Mouse (Mus musculus) ES-E14 (cell line): ENCODE measurements around the gene Gadd45b. TPM values are rescaled to one million over a fixed set of nuclear protein-coding genes. Genes with fewer than 3 reads are reported as not detected.

ENCODE experiments used
- DNase-seq: peaks from one replicate; pipeline ENCODE4 v3.0.0-alpha.2; 2013; ENCODE audit warnings: low read depth, low spot score
- H3K27ac ChIP-seq: 2 replicates; pipeline ENCODE4 v1.5.1; 2012; ENCODE audit warnings: low read depth, mild to moderate bottlenecking, low read length, moderate library complexity, mixed read lengths; ENCODE audit not compliant: poor library complexity, insufficient read depth, severe bottlenecking
- H3K36me3 ChIP-seq: 2 replicates; pipeline ENCODE4 v1.6.1; 2012; ENCODE audit warnings: mild to moderate bottlenecking, low read length, moderate library complexity, mixed read lengths; ENCODE audit not compliant: control insufficient read depth, poor library complexity, insufficient read depth, severe bottlenecking
- H3K4me1 ChIP-seq, 2 experiments: fragments of 150-350 bp in 1 of 2; sonication (generic) in 1 of 2; 2 replicates each; pipeline ENCODE4 v1.6.1; 2012; ENCODE audit warnings: low read length in 2 of 2, mild to moderate bottlenecking in 1 of 2, mixed read lengths in 1 of 2; ENCODE audit not compliant: control insufficient read depth in 2 of 2, insufficient read depth in 2 of 2, poor library complexity in 1 of 2
- H3K4me3 ChIP-seq, 2 experiments: fragments of 150-350 bp in 1 of 2; sonication (generic) in 1 of 2; 2 replicates each; pipeline ENCODE4 v1.5.1; 2012; ENCODE audit warnings: low read length in 2 of 2, low read depth in 1 of 2, mild to moderate bottlenecking in 1 of 2, mixed read lengths in 1 of 2; ENCODE audit not compliant: insufficient read depth in 1 of 2, poor library complexity in 1 of 2, severe bottlenecking in 1 of 2
- H3K9ac ChIP-seq: 2 replicates; pipeline ENCODE4 v1.6.1; 2012; ENCODE audit warnings: low read depth, mild to moderate bottlenecking, low read length, mixed read lengths; ENCODE audit not compliant: poor library complexity, insufficient read depth, severe bottlenecking
- H3K9me3 ChIP-seq: fragments of 150-350 bp; sonication (generic); 2 replicates; pipeline ENCODE4 v1.6.1; 2012; ENCODE audit warnings: low read depth, mild to moderate bottlenecking, low read length; ENCODE audit not compliant: control insufficient read depth, insufficient read depth
- CHD2 ChIP-seq: IDR thresholded peaks from 2 replicates; pipeline ENCODE4 v1.6.1; 2014; ENCODE audit warnings: mild to moderate bottlenecking, low read depth, low read length, inconsistent platforms
- HCFC1 ChIP-seq: IDR thresholded peaks from 2 replicates; pipeline ENCODE4 v1.6.1; 2012; ENCODE audit warnings: low read length, inconsistent platforms, borderline replicate concordance; ENCODE audit not compliant: insufficient read depth
- MAFK ChIP-seq: IDR thresholded peaks from 2 replicates; pipeline ENCODE4 v1.6.1; 2014; ENCODE audit warnings: mild to moderate bottlenecking, low read depth, low read length, inconsistent platforms; ENCODE audit not compliant: insufficient read depth
- ZC3H11A ChIP-seq: IDR thresholded peaks from 2 replicates; pipeline ENCODE4 v1.6.1; 2012; ENCODE audit warnings: low read depth, mild to moderate bottlenecking, inconsistent platforms, low read length, borderline replicate concordance
- ZNF384 ChIP-seq: IDR thresholded peaks from 2 replicates; pipeline ENCODE4 v1.6.1; 2012; ENCODE audit warnings: low read depth, low read length, inconsistent platforms
- in situ Hi-C, 2 experiments: fragments of 600-800 bp; cut with MboI; formaldehyde crosslinking; loops; one replicate each; pipeline ENCODE4 v1.15.1; 2025; ENCODE audit warnings: low sequenced_read_pairs in 2 of 2, inconsistent platforms in 1 of 2; ENCODE audit not compliant: unreplicated experiment in 2 of 2
- total RNA-seq: library from RNA; depleted of rRNA; stranded (reverse); fragments of 300-350 nt; gene quantifications from 2 replicates; pipeline ENCODE4 v1.2.3, GENCODE M21; 2012

Gene Gadd45b
- total RNA-seq, 1 experiment, result 36.0 TPM

DNA sequence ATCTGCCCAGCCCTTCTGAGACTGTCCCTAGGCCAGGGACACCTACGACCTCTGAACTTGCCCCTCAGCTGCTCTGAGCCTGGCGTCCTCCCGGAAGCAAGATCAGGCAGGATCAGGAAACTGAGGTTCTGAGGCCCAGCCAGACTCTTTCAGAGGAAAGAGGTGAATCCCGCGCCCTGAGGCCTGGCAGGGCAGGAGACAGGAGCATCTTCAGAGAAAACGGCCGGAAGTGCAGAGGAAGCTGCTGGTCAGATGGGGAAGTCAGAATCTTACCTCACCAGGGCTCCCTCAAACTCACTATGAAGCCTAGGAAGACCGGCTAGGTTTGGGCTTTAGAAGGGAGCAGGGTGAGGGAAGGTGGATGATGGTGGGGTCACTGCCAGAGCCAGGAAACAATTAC is 13.0 kb downstream of the Gadd45b start:
- DNase-seq, result no peak
- Histone ChIP-seq H3K27ac (no peak overlapping the region), H3K9me3 (no peaks in the 10 kb centered on the region), H3K9ac (0 out of 2 replicates have a peak overlapping the region, but pooled peaks have one; percentile 9), H3K4me1 (peaks cover 15 to 35% of the 10 kb centered on the region in 2 experiments), H3K36me3 (no peaks in the 10 kb centered on the region), H3K4me3 (no peak overlapping the region)
- in situ Hi-C loops, result no loop called here
- no peak for TF ChIP-seq HCFC1
- no peak for TF ChIP-seq MAFK
- TF ChIP-seq CHD2, result no peak
- TF ChIP-seq ZC3H11A, result no peak
- TF ChIP-seq ZNF384, result no peak

DNA sequence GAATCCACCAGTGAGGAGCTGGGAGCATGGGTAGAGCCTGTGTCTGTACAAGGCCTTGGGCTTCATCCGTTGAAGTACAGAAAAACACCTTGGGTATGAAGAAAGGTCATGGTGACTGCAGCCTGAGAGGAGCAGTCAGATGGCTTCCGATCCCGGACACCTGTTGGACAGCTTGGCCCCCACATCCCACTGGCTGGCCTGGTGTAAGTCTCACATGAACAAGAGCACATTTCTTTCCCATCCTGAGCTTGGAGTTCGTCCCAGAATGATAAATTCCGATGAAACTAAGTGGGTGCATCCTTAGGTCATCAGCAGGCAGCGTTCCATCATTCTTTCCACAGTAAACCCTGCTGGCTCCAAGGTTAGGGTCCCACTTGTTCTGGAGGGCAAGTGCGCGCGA is 13.8 kb downstream of the Gadd45b start:
- H3K27ac ChIP-seq, result no peak overlapping the region
- in situ Hi-C loops, result no loop called here
- no peaks in the 10 kb centered on the region for H3K9me3 ChIP-seq
- H3K4me1 ChIP-seq, result peaks cover 13 to 40% of the 10 kb centered on the region in 2 experiments
- H3K9ac ChIP-seq, result no peak overlapping the region
- no peak overlapping the region for H3K4me3 ChIP-seq
- TF ChIP-seq ZC3H11A (no peak), MAFK (no peak), ZNF384 (no peak), CHD2 (no peak), HCFC1 (no peak)
- no peak for DNase-seq
- no peaks in the 10 kb centered on the region for H3K36me3 ChIP-seq

DNA sequence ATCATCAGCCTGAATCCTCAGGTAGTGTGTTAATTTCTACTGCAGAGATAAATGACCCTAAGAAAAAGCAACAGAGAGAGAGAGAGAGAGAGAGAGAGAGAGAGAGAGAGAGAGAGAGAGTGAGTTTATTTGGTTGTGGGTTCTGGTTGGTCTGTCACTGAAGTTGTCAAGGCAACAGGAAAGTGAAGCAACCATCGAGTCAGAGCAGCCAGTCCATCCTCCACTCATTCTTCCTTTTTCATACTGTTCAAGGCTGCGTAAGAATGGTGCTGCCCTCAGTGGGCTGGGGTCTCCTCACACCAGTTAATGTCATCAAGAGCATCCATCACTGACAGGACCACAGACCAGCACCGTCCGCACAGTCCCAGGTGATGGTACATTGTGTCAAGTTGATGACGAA is 14.4 kb downstream of the Gadd45b start:
- in situ Hi-C loops, result no loop called here
- H3K36me3 ChIP-seq, result no peaks in the 10 kb centered on the region
- H3K4me3 ChIP-seq, result no peak overlapping the region
- H3K9me3 ChIP-seq, result no peaks in the 10 kb centered on the region
- DNase-seq, result no peak
- H3K4me1 ChIP-seq, result peaks cover 16 to 42% of the 10 kb centered on the region in 2 experiments
- H3K9ac ChIP-seq, result no peak overlapping the region
- H3K27ac ChIP-seq, result no peak overlapping the region
- TF ChIP-seq ZNF384 (no peak), MAFK (no peak), ZC3H11A (no peak), HCFC1 (no peak), CHD2 (no peak)

DNA sequence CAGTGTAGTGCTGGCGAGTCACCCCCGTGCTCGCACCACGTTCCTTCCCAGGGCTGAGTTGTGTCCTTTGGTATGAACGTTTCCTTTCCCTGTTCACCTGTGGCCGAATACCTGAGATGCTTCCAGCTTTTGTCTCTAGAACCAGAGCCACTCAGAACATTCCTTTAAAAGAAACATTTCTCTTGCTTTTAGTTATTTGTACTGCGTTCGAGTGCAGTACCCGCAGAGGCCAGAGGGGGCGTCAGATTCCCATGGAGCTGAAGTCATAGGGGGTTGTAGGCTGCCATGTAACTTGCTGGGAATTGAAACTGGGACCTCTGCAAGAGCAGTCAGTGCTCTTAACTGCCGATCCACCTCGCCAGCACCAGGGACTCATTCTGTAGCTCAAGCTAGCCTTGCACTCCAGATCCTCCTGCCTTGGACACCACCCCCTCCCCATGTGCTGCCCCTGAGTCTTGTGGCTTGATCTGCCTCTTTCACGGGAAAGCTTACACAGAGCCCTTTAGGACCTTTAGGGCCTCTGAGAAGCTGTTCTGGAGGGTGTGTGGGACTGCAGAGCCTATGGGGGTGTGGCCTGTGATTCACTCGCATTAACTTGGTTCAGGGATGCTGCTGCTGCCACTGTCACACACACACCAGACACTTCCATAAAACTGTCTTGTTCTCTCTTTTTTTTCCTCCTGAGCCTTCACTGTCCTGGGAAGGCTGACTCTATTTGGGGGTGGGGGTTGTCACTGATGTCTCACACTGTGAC is 17.0 kb downstream of the Gadd45b start:
- peaks cover 10 to 51% of the 10 kb centered on the region in 2 experiments for H3K4me1 ChIP-seq

More for the DNA sequence above, 17.0 kb downstream of the Gadd45b start:
- Histone ChIP-seq H3K27ac (peak overlapping the region; percentile 15; the same call in 1 of the 2 replicates), H3K4me3 (no peak overlapping the region), H3K9me3 (no peaks in the 10 kb centered on the region), H3K36me3 (no peaks in the 10 kb centered on the region), H3K9ac (no peak overlapping the region)
- DNase-seq, result peak; percentile 69
- in situ Hi-C loops, result no loop called here
- TF ChIP-seq ZC3H11A, result no peak
- TF ChIP-seq CHD2, result no peak
- TF ChIP-seq HCFC1, result no peak
- TF ChIP-seq ZNF384, result no peak
- TF ChIP-seq MAFK, result no peak
